Mouse (Mus musculus) liver, adult 2 months (tissue): ENCODE data around the gene Wdr86.

Source experiments
- CTCF ChIP-seq: fragments of 200-500 bp; IDR thresholded peaks from 2 replicates; pipeline ENCODE4 v1.5.1; 2011; ENCODE audit warnings: low read depth, low read length, control low read depth
- POLR2A ChIP-seq: fragments of 200-500 bp; IDR thresholded peaks from 2 replicates; pipeline ENCODE4 v1.6.1; 2011; ENCODE audit warnings: low read length, control low read depth; ENCODE audit not compliant: insufficient read depth; ENCODE audit errors: extremely low read depth

GRCm38 (mm10) chr5:24724270-24724634 is 6.3 kb downstream of the Wdr86 start:
- TF ChIP-seq POLR2A, result no peak
- no peak for TF ChIP-seq CTCF
